Mouse (Mus musculus) kidney, adult 8-10 months (tissue): ENCODE data around the gene Fnbp1l.

ENCODE experiments used
- DNase-seq, 2 experiments: peaks; one replicate each; pipeline ENCODE4 v3.0.0; 2022

Fnbp1l gene

DNA sequence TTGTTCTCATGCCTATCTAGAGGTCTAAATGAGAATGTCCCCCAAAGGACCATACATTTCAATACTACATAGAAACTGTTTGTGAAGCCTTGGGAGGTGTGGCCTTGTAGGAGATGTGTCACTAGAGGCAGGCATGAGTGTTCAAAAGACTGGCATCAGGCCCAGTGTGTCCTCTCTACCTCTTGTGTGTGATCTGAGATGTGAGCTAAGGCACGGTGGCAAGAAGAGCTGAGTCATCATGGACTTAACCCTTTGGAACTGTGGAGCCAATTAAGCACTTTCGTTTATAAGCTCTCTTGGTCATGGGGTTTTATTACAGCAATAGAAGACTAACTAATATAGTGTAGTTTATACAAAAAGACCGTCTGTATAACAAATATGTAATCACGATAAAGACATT is 16.3 kb downstream of the Fnbp1l start:
- peak in 1 of 2 experiments; percentile 32 for DNase-seq

GRCm38 (mm10) chr3:122602370-122602769 is 17.1 kb downstream of the Fnbp1l start:
- no peak for DNase-seq

GRCm38 (mm10) chr3:122599291-122599690 is 20.2 kb downstream of the Fnbp1l start:
- DNase-seq = no peak

GRCm38 (mm10) chr3:122590804-122591203 is 28.7 kb downstream of the Fnbp1l start:
- no peak for DNase-seq

DNA sequence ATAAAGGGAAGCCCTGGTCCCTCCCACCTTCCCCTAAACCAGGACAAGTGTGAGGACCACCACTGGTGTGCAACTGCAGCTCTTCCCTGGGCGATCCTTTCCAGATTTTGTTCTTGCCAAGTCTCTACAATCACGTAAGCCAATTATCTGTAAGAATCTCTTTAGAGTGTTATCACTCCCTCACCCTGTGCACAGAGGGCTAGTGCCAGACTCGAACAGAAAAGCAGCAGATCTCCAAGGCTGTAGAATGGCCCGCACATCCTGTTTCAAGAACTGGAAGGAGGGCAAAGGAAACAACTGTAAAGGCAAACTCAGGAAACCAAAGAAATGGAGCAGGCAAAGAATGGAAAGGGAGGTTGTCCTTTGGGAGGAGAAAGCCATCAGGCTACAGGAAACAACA is 29.2 kb downstream of the Fnbp1l start:
- DNase-seq = no peak

- peak in 1 of 2 experiments; percentile 30 for DNase-seq
Observed at GRCm38 (mm10) chr3:122586918-122587641, 32.4 kb downstream of the Fnbp1l start.

DNA sequence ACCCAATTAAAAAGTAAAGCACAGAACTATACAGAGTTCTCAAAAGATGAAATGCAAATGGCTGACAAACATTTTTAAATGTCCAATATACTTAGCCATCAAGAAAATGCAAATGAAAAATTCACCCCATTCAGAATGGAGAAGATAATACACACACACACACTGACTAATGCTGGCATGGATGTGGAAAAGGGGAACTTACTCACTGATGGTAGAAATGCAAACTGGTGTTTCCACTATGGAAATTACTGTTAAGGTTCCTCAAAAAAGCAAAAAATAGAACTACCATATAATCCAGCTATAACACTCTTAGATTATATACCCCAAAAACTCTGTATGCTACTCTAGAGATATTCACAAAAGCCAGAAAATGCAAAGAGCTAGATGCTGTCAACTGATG is 42.2 kb downstream of the Fnbp1l start:
- DNase-seq = no peak

DNA sequence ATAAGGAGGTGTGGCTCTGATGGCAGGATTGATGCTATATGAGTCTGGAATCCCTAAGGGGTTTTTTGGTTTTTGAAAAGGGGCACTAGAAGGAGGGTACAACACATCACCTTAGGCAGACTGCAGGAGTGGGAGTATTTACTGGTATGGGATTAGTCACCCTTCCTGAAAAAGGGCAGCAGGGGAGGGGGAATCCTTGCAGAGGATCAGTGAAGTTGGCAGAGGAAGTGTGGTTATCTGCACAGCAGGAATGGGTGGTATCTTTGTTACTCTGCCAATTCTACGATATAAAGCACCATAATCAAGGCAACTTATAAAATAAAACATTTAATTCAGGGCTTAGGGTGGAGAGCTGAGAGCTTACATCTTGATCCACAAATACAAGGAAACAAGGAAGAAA is 44.6 kb downstream of the Fnbp1l start:
- DNase-seq = no peak

DNA sequence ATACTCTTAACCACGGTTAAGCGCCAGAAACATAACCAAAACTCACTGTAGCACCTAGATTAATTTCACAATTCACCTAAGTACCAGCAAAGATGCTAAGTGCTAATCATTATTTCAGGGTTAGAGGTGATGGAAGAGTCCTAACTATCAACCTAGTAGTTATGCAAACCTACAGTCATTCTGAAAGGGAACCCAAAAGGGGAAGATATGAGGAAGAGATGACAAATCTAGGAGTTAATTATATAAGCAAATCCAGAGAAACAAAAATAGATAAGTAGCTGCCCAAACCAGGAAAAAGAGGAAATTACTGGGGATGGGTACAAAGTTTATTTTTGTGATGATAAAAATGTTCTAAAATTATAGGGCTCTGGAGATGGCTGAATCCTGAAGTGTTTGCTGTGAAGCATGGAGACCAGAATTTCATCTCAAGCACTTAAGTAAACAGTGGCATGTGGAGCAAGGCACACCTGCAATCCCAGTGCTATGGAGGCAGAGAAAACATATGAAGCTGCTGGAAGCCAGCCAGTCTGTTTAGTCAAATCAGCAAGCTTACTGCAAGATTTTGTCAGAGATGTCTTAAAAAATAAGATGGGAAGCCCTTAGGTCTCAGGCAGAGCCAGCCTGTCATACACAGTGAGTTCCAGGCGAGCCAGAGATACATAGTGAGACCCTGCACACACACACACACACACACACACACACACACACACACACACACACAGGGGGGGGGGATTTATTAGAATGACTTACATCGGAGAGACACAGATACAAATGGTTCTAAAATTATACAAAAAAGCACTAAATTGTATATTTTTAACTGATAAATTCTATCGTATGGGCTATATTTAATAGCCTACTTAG is 45.9 kb downstream of the Fnbp1l start:
- DNase-seq = no peak

DNA sequence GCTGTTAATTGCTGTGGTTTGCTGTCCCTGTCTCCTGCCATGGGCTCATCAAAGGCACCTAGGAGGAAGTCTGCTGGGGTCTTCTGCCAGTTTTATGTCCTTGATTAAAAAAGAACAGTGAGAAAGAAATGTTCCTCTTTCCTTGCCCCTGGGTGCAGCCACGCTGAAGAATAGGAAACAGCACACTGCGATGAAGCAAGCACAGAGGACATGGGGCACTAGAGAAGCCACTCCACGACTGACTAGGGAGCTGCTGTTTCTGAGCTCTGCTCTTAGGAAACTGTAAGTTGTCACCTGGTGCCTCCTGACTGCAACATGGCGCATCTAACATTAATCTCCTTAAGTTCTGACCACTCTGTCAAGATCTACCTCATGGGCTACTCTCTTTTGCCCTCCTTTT is 53.0 kb downstream of the Fnbp1l start:
- DNase-seq = no peak

- no peak for DNase-seq
Observed at GRCm38 (mm10) chr3:122566112-122566511, 53.4 kb downstream of the Fnbp1l start.

DNA sequence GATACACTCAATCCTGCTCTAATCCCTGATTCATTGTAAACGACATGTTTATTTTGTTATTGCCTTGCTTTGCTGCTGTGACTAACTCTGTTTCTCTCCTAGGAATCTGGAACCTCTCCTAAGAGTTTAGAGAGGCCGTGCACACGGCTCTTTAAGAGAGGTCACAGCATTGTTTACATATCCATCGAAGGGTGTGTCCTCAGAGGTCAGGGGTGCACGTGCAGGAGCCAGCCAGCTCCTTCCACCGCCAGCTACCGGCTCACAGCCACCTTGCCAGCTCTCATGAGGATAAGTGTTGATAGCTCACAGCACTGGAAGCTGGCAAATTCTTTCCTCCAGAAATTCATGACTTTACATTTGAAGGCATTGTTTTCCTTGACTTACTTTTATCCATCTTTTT is 54.2 kb downstream of the Fnbp1l start:
- DNase-seq = peak in 1 of 2 experiments; percentile 12

GRCm38 (mm10) chr3:122557766-122558165 is 61.7 kb downstream of the Fnbp1l start:
- DNase-seq = no peak

- no peak for DNase-seq
Observed at GRCm38 (mm10) chr3:122551174-122551573, 68.3 kb downstream of the Fnbp1l start.

DNA sequence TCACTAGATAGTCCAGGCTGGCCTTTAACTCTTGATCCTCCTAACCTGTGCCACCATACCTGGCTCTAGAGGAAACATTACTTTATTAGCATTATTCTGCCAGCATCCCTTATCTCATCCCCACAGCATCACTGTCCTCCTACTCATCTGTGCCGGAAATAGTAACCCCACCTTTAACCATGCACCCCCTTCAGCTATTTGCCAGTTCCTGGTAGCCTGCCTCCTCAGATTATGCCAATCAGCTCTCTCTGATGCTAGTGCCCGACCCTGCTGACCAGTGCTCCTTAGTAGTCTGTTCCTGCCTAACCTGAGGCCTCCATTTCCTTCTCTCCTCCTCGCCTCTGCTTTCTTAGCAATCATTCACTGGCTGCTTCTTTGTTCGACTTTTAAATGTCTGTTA is 72.0 kb downstream of the Fnbp1l start:
- no peak for DNase-seq

DNA sequence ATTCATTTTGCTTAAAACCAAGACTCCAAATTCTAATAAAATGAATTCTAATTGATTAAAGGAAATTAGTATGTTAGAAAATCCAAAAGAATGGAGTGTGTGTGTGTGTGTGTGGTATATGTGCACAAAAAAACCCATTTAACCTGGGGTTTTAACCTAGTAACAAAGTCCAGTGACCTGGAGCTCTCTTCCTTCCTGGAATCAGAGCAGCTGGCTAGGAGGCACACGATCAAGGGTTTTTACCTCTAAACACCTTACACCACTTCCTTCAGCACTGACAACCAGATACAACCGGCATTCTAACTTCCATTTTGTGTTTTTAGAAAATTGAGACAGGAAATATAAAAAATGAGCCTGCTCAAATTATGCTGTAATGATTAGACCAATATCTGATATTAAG is 74.2 kb downstream of the Fnbp1l start:
- no peak for DNase-seq

GRCm38 (mm10) chr3:122540918-122541317 is 78.6 kb downstream of the Fnbp1l start:
- DNase-seq = no peak

DNA sequence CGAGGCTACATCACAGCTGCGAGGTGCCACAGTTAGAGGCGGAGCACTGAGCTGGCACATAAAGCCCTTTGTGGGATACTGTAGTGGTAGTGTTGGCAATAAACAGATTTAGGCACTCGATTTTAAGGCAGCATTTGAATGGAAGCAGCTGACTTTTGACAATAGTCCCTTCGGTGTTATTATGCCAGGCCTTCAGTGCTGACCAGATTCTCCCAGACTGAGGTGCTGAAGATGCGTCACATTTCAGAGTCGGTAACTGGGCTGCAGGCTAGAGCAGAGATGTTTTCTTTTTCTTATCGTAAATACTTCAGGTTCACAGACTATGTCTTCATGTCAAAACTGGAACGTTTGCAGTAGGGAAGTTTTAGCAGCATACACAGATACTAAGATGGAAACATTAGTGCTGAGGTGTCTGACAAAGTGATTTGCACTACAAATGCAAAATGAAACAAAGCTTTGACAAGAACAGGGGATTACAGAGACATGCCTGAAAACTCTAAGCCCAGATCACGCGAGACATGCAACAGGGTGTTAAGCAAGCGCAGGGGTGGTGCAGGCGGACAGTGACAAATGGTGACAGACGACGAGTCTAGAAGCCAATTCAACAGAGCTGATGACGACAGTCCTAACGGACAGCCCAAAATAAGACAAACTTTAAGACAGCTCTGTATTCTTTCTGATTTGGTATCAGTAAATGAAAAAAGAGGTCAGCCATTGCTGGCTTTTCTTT is 79.4 kb downstream of the Fnbp1l start:
- DNase-seq = no peak

- DNase-seq = peak in 1 of 2 experiments; percentile 30
Observed at GRCm38 (mm10) chr3:122538851-122539250, 80.7 kb downstream of the Fnbp1l start.

- DNase-seq = no peak
Observed at GRCm38 (mm10) chr3:122535938-122536703, 83.4 kb downstream of the Fnbp1l start.

GRCm38 (mm10) chr3:122528477-122528876 is 91.0 kb downstream of the Fnbp1l start:
- no peak for DNase-seq

- DNase-seq = no peak
Observed at GRCm38 (mm10) chr3:122521294-122521693, 98.2 kb downstream of the Fnbp1l start.

- no peak for DNase-seq
Observed at GRCm38 (mm10) chr3:122520875-122521274, 98.6 kb downstream of the Fnbp1l start.
